Mouse (Mus musculus): ENCODE data around the gene H60b.
"Not testable (repeated sequence)": the region's sequence is repeated elsewhere in the genome, so short reads cannot be mapped to it uniquely, and the experiment has no call there.

Gene H60b

DNA sequence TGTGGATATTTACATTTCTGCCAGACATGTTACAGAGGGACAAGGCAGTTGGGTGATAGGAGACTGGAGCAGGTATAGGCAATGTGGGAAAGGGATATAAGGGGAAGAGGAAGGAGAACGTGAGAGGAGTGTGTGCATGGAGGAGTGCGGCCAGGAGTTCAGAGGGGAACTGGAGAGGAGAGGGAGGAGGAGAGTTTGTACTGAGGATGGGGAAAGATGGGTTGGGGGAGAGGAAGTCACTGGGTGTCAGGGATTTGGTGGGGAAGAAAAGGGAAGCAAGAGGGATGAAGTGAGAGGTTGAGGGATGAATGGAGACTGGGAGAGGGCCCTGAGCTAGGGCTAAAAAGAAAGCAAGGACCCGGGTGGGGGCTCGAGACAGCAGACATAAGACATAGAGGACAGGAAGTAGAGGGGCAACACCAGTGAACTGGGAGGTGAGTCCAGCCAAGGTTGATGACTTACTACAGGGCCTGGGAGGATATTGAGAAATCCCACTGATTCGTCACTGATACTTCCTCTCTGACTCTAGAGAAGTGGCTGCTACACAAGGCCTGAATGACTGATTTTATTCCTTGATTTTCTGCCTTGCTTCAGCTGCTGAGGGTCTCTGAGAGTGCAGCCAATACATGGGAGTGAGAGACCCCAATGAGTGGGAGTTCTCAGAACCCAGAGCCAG is 7.1 kb downstream of the H60b start:
- DNase-seq (ENCODE audit: low spot score in 2 of 2) = not testable (repeated sequence)

DNA sequence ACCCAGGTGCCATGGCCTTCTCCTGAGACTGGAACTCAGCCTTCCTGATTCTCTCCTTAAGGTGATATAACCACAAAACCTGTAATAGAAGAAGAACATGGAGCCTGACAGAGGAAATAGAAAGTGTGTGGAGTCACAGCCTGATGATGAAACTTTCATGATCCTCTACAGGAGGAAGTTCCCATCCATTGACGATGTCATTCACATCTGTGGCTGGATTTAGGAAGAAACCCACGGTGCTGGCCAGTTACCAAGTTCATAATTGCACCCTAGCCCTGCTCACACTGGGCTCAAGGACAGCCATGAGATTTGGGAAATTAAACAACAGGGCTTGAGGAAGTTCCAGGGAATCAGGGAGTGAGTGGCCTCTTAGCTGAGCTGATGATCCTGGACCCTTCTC is 7.6 kb downstream of the H60b start:
- DNase-seq (ENCODE audit: low spot score in 2 of 2) = not testable (repeated sequence)

DNA sequence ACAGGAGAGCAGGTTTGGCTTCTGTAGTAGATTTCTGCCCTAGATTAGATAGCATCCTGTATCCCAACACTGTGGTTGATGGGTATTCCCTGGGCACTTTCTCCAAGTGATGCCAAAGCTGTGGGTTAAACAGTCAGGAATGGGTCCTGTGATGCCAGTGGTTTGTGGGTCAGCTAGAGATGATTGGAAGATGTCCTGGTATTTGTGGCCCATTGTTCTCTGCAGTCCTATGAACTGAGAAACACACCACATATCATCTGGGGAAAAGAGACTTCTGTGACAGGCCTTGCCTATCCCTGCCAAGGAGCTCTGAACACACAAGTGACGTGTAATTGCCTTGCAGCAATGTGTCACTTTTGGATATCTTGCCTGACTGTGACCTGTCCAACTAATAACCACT is 8.7 kb downstream of the H60b start:
- not testable (repeated sequence) for DNase-seq (ENCODE audit: low spot score in 2 of 2)

DNA sequence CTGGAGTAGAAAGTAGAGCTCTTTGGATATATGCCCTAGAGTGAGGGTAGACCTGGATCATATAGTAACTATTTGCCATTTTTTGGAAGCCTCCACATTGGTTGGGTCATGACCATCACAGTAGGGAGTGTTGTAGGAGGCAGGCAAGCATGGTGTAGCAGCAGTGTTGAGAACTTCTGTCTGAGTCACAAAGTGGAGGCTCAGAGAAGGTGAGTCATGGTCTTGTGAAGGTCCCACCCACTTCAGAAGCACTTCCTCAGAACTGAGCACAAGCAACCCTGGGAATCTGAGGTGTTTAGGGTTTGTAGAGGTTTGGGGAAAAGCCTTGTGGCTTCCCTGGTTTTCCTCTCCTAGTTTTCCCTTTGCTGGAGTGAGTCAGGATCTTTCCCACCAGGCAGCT is 10.7 kb downstream of the H60b start:
- not testable (repeated sequence) for DNase-seq (ENCODE audit: low spot score in 2 of 2)

DNA sequence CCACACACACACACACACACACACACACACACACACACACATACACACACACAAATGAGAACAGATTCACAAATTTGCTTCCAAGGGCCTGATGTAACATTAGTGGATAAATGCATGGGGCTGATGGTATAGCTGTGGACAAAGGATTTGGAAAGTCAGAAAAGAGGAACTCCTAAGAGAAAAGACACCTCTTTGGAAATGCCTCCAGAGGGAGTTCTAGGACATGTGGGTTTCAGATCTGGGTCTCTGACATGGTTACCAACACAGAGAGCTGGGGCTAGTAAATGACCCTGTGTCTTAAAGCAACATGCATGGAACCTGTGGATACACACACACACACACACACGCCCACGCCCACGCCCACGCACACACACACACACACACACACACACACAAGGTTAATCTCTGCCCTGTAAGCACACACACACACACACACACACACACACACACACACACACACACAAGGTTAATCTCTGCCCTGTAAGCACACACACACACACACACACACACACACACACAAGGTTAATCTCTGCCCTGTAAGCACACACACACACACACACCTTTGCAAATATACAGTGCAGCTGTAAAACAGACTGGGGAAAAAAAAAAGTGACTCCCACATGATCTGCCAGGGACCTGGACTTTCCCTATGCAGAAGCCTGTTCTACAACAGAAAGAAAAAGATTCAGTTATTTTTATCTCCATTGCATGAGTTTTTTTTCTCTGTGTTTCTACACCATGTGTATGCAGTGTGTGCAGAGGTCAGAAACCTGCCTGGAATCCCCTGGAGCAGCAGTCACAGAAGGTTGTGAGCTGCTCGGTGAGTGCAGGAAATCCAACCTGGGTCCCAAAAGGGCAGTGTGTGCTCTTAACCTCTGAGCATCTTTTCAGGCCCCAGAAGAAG is 14.3 kb downstream of the H60b start:
- DNase-seq (ENCODE audit: low spot score in 2 of 2) = not testable (repeated sequence)

DNA sequence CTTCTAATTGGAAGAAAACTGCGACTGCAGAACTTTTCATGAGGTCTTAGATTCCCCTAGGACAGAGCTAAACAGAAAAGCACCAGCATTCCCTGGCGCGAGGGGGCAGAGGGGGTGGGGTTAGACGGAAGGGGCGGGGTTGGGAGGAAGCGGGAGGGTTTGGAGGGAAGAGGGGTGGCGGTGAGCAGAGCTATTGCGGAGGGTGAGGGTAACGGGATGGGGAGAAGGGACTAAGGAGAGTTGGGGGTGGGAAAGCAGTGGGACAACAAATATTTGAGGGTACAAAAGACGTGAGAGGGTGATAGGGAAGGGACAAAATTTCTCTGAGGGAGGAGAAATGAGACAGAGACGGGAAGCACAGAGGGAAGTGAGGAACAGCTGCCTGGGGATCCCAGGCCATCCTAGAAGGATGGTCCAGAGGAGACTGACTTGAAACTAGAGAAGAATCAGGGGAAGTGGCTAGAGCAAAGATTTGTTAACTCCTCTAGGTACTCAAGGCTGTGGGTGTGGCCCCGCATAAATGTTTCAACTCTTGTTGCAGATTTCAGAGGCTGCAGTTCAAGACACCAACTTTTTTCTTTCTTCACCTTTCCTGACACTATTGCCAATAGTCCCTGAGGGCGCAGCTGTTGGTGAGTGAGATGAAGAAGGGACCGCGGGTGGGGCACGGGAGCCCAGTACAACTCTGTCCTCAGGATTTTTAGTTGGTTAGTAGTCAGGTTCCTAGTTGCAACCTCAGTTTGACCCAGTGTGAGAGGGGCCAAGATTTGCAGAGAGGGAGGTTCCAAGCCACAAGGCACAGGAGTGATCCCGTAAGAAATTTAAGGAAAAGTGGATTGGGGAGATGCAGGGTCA is 15.2 kb downstream of the H60b start:
- not testable (repeated sequence) for DNase-seq (ENCODE audit: low spot score in 2 of 2)

DNA sequence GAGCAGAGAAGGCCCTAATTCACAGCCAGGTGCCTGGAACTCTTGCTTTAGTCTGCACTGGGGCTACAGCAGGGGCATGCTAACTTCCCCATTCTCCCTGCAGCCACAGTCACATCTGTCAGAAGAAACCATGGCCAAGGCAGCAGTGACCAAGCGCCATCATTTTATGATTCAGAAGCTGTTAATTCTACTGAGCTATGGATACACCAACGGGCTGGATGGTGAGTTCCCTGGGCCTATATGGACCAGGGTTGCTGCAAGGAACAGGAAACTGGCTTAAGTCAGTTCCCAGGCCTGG is 15.8 kb downstream of the H60b start:
- DNase-seq (ENCODE audit: low spot score in 2 of 2) = not testable (repeated sequence)

DNA sequence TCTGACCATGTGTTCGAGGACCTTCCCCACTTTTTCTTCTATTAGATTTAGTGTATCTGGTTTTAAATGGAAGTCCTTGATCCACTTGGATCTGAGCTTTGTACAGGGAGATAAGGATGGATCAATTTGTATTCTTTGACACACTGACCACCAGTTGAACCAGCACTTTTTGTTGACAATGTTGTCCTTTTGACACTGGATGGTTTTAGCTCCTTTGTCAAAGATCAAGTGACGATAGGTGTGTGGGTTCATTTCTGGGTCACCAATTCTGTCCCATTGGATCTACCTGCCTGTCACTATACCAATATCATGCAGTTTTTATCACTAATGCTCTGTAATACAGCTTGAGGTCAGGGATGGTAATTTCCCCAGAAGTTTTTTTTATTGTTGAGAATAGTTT is 18.1 kb downstream of the H60b start:
- not testable (repeated sequence) for DNase-seq (ENCODE audit: low spot score in 2 of 2)

DNA sequence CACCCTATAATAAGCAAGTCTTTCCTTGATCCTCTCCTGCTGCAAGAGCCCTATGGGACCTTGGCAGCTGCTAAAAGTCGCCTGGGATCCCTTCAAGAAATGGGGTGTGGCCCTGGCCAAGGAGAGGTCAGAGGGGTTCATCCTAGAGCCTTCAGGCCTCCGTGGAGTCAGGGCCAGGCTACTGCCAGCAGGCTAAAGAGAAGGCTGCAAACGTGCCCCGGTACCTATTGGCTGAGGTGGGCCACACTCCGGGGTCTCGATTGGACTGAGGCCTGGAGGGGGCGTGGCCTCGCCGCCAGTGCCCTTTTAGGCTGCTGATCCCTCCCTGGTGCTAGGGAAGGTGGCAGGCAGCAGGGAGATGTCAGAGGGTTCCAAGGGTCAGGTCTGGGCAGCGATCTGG is 32.6 kb downstream of the H60b start:
- not testable (repeated sequence) for DNase-seq (ENCODE audit: low spot score in 2 of 2)

DNA sequence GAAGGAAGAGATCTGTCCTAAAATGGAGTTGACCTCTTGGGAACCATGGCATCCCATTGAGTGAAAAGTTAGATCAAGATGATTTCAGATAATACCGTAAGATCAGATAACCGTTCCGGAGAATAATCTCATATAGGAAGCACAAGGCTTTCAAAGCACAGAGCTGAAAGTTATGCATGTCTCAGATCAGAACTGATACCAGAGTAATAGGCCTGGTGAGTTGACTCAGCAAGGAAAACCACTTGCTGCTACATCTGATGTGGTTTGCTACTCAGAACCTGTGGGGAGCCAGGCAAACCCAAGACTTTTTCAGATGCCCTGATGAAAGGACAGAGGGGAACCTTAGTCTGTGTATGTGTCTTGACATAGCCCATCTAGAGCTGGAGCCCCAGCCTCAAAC is 43.0 kb downstream of the H60b start:
- DNase-seq (ENCODE audit: low spot score in 2 of 2) = not testable (repeated sequence)

DNA sequence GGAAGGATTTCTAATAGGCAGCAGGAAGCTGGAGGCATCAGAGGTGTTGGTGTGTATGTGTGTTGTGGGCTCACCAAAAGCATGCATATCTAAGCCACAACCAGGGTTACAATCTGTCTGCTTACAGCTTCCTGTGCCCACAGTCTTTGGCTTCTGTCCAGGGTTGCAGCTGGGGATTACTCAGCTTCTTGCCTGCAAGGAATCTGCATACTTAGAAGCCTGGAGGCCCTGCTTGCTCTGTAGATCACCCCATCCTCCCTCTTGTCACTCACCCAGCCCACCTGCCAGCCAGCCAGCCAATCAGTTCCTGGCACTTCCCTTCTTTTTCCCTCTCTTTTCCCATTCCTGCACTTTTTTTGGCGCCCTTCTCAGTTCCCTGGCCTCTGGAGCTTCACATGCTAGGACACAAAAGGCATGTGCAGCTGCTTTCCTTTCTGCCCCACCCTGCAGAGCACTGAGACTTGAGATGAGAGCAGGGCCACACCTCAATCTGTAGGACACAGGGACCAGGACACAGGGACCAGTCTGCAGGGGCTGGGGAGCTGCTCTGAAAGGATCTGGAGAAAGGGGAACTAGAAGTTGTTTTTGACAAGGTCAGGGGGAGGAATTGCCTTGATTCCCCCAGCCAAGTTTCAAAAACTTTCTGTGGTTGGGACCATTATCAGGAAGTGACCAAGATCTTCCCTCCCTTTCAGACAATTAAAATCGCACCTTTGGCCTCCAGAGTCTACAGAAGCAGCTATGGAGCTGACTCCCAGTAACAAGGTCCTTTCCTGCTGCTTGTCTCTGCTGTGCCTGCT is 44.6 kb downstream of the H60b start:
- not testable (repeated sequence) for DNase-seq (ENCODE audit: low spot score in 2 of 2)

DNA sequence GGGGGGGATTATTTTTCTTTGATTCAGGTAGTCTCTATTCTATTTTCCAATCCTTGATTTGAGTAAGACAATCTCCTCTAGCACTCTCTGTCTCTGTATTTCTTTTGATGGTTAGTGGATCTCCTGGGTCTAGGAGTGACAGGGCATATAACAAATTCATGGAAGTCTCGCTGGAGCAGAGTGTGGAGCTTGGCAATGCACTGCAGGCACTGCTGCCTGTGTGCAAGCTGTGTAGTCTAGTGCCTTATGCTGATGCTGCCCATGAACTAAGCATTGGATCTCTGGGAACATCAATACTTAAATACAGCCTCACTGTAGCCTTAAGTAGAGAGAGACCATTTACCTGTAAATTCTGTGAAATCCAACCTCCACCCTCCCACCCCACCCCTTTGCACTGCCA is 48.1 kb downstream of the H60b start:
- not testable (repeated sequence) for DNase-seq (ENCODE audit: low spot score in 2 of 2)

DNA sequence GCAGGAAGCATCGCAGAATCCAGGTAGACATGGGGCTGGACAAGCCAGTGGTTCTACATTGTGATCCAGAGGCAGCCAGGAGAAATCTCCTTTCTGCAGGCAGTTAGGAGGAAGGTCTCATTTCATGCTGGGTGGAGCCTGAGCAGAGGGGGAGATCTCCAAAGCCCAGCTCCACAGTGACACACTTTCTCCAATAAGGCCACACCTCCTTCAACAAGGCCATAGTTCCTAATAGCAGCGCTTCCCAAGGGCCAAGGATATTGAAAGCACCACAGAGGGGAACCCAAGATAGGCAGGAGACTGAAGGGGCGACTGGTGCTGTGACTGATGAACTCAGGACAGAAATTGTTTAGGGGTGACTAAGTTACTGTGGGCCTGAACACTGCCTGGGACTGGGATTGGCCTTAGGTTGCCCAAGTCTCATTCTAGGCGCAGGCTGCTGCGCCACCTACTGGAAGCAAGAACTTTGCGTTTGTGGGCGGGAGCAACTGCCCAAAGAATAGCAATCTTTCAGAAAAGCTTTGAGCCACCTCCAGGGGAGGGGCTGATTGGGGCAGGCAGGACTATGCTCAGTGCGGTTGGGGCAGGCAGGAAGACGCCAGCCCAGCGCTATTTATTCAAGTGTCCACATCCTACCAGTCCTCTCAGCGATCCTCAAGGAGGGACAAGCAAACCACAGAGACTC is 53.8 kb downstream of the H60b start:
- DNase-seq (ENCODE audit: low spot score in 2 of 2) = peak; percentile 7 to 8

DNA sequence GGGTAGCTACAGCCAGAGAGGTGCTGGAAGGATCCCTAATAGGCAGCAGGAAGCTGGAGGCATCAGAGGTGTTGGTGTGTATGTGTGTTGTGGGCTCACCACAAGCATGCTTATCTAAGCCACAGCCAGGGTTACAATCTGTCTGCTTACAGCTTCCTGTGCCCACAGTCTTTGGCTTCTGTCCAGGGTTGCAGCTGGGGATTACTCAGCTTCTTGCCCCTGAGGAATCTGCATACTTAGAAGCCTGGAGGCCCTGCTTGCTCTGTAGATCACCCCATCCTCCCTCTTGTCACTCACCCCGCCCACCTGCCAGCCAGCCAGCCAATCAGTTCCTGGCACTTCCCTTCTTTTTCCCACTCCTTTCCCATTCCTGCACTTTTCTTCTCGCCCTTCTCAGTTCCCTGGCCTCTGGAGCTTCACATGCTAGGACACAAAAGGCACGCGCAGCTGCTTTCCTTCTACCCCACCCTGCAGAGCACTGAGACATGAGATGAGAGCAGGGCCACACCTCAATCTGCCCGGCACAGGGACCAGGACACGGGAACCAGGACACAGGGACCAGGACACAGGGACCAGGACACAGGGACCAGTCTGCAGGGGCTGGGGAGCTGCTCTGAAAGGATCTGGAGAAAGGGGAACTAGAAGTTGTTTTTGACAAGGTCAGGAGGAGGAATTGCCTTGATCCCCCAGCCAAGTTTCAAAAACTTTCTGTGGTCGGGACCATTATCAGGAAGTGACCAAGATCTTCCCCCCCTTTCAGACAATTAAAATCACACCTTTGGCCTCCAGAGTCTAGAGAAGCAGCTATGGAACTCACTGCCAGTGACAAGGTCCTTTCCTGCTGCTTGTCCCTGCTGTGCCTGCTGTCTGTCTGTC is 65.3 kb downstream of the H60b start:
- peak in 1 of 2 experiments; percentile 6 for DNase-seq (ENCODE audit: low spot score in 2 of 2)

DNA sequence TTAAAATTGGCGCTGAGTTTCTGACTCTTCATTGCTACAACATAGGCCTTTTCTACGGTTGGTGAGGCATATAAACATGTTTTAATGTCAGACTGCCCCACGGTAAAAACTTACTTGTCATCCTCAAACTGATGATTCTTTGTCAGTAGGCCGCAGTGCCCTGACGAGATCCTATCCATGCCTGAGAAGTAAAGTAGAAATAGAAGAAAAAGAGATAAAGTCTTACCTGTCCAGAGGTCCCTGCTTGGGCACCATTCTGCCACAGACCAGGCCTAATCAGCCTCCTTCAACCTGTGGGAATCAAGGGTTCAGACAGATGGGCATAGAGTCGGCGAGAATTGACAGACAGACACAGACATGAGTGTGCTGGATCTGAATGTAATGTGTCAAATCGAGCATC is 106.7 kb downstream of the H60b start:
- DNase-seq (ENCODE audit: low spot score in 2 of 2) = no peak

DNA sequence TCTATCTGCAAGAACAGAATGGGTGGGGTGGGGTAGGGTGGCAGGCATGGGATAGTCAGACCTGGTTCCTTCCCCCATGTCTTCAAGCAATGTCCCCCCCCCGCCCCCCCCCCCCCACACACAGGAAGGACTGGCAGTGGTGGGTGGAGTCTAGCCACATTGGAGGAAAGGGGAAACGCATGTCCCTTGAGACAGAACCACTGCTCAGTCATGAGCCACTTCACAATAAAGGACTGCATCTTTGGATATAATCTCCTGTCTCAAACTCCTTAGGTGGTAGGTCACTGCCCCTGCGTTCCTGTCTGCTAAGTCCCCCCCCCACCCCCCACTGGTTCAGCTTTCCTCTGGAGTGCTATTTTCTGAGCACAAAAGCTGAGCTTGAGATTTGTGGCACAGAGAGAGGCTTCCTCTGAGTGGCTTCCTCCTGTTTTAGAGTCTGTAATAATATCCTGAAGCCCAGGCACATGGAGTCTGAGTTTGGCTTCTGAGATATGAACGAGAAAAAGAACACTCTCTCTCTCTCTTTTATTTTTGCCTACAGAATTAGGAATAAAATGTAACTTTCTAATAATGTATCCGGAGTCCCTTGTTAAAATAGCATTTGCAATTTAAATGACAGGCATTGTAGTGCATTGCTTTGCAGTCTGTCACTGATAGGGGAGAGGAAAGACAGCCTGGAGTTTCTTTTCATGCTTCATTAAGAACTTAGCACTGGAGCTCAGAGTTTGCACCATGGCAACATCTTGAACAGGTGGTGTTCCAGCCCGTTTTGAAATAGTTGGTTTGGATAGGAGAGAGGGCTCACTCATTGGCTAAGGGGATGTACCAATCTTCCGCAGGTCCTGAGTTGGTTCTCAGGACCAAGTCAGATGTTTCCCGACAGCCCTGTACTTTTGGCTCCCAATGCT is 112.7 kb downstream of the H60b start:
- DNase-seq (ENCODE audit: low spot score in 2 of 2) = not testable (repeated sequence)

DNA sequence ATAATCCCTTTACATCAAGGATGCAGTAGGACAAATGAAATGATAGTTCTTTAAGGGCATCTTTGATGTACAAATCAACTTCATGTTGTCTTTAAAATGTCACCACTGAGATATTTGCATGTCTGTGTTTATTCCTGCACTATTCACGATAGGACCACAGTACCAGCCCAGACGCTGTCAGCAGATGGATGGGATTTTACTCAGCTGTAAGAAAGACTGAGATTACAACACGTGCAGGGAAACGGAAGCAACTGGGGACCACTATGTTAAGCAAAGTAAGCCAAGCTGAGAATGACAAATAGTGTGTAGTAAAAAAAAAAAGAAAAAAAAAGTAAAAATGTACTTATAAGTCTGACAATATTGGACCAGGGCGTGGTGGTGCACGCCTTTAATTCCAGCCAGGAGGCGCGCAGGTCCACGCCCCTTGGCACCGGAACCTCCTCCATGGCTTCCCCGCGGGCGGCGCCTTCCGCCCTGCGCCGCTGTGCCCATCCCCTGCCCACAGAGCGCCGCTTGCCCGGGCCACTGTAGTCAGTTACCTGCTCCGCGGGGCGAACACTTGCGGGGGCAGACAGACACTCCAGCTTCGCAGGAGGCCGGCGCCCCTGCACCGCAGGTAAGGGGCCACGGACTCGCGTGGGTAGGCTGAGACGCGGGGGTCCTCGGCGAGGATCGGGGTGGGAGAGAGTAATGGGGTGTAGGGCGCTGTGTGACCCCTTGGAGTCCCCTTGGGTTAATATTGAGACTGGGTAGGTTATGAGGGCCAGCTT is 114.7 kb downstream of the H60b start:
- not testable (repeated sequence) for DNase-seq (ENCODE audit: low spot score in 2 of 2)

Measured in heart, adult 9 months (tissue).